Mouse (Mus musculus) NIH3T3 (cell line): ENCODE measurements at regions not wholly inside any gene's neighbourhood (a gene's known extent, or its start where the extent isn't known, plus 50 kb on each side); places are given as distances from the start of the nearest gene placed in this dataset.

Experiments
- DNase-seq: peaks from one replicate; pipeline ENCODE4 v3.0.0-alpha.2; 2012; ENCODE audit warnings: low read depth

DNA sequence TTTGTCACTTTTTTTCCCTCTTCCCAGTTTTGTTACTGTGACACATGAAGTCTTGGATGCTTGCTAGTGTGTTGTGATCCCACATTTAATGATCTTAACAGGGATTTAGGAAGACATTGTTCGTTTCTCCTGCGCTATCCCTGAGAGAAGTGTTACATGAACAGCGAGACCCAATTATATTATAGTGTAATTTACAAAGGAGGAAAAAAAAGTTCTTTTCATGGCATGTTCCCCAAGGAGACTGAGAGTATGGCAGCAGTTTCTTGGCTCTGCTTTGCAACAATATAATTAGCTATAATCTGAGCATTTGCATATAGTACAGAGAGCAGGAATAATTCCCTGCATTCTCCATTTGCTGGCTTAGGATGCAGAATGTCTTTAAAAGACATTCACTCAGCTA, 168.6 kb downstream of the Insc start:
- no peak for DNase-seq

DNA sequence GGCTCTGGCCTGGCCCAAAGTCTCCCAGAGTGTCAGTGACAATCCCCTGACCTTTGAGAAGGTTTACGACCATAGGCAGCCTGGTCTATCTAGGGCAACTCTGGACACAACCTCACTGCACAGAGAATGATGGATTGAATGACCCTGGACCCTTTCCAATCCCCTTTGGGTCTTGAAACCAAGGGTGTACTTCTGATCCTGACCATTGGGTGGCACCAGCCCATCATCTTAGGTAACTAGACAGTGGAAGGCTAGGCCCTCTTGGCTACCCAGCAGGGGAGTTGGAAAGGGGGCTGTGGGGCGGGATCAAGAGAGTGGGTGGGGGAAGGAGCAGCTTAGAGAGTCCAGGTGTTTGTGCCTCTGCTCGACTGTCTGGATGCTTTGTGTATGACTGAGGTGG, 178.7 kb downstream of the Insc start:
- peak; percentile 25 for DNase-seq

DNA sequence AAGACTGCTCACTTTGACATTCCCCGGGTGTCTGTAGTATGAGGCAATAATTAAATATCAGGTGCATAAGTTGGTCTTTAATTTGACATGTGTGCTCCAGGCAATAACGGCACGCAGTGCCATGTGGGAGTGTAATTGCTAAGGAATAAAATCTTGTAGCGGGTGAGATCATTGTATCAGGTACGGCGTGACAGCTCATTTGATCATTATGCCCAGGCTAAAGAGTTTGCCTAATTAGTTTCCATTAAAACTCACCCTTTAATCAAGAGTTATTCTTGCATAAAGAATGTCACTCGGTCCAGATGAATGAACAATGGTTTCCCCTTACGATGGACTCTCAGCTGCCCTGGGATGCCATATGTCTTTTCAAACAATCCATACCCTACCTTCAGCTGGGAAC, 190.4 kb downstream of the Insc start:
- DNase-seq: no peak

DNA sequence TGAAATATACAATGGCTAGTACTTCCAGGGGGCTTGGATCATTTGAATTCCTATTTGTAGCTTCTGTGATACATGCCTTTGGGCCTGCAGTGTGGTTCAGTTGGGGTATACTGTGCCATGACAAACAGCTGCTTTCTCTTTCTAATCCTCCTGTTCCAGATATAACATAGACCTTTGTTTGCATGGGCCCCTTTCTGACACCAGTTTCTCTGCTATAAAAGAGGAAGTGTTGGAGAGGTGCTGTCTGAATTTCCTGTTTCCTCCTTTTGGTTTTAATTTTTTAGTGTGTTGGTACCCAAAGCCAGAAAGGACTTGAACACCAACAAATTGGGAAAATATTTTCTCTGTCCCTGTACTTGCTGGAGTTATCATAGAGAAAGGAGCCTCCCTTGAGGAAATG, 207.3 kb downstream of the Insc start:
- no peak for DNase-seq

DNA sequence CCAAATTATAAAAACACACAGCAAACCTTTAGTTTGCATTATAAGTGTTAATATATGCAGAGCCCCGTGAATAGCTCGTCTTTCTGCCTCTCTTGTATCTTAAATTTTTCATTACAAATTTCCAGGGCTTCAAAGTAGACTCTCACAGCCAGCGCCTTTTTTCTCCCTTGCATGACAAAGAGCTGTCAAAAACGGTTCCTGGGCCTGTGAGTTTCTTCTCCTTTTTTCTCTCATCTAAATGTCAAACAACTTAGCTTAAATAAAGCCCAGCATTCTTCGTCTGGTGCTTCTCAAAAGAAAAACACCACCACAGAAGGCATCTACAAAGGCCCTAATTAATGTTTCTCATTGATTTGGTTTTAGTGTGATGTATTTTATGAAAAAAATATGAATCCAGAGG, 219.7 kb downstream of the Insc start:
- no peak for DNase-seq

DNA sequence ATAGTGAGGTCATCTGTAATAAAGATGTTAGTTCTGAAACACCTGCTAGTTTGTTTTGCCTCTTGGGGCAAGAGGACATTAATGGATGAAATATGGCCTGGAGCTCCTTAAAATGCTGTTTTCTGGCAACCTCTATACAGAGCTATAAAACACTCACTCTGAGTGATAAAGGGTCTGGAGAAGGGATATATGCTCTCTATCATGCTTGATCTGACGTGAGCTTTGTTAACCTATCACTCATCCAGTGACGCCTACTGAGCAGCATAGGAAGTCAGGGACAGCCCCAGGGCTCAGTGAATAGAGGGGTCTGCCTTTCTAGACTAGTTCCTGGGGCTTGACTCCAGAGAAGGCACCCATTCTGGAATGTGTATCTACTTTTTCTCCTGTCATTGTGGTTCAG, 222.4 kb downstream of the Insc start:
- DNase-seq: no peak

DNA sequence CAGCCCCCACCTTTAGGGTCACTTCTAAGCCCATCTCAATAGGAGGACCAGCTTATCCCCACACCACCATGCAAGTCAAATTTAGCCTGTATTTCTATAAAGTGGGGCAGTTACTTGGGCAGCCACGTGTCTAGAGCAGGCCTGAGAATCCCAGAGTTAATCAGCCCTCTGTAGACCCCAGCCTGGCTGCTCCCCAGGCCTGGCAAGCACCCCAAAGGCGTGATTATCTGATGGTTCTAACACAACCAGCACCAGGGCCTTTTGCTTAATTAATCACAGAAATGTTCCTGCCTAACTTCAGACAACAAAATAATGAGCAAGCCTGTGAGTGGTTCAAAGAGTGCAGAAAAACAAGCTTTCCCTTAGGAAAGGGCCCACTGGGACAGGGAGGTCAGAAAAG, 243.0 kb downstream of the Insc start:
- no peak for DNase-seq

DNA sequence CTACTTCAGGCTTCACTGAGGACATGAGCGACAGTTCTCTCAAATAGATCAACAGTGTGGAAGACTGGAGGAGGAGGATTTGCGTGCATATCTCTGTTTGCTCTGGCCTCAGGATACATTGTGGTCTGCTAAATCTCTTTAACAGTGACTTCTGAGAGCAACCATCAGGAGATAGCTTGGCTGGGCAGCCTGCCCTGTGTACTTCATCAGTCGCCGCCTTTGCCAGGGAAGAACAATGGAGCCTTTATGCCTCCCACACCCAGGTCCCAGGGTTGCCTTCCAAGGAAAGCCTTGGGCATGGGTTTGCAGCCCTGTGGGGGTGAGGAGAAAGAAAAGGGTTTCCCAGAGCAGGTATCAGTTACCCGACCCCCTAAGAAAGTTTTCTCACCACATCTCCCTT, 247.8 kb downstream of the Insc start:
- no peak for DNase-seq

DNA sequence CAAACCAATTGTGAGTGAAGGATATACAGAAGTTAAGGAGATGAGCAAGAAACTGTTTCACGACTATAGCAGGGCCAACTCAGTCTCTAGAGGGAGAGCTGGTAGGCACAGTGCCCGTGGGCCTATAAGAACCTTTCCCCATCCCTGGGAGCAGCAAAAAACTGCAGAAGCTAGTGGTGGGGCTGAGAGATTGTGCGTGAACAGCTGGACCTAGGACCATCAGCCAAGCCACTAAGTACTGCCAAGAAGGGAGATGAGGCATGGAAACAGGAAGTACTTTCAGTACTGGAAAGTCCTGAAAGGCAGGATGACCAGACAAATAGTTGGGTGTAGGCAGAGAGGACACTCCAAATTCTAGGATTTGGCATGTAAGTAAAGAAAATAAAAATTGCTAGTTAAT, 248.9 kb downstream of the Insc start:
- no peak for DNase-seq

DNA sequence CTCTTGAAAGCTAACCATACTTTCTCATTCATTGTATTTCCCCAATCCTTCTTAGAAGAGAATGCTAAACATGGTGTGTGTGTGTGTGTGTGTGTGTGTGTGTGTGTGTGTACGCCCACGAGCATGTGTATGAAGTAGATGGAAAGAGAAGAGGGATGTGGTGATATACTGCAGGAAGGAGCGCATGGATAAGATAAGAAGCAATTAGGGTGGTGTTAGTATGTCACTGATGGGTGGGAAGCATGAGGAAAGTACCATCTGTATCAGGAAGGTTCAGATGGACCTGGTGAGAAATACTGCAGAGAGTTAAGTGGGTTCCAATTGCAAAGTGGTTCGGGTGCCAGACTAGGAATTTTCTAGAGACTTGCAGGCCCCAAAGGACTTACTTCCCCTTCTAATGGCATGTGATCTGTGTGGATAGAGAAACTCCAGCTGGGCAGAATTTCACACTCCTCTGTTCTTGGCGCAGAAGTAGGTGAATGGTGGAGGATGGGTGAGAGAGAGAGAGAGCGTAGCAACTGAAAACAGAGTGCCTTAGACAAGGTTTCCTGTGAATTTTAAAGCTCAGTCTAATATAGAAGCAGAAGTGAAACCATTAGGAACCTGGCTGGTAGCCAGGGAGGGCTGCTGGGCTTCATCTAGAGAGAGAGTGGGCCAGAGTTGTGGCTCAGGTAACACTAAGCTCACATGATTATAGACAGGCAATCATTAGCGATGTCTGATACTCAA, 257.5 kb downstream of the Insc start:
- peak; percentile 2 for DNase-seq

DNA sequence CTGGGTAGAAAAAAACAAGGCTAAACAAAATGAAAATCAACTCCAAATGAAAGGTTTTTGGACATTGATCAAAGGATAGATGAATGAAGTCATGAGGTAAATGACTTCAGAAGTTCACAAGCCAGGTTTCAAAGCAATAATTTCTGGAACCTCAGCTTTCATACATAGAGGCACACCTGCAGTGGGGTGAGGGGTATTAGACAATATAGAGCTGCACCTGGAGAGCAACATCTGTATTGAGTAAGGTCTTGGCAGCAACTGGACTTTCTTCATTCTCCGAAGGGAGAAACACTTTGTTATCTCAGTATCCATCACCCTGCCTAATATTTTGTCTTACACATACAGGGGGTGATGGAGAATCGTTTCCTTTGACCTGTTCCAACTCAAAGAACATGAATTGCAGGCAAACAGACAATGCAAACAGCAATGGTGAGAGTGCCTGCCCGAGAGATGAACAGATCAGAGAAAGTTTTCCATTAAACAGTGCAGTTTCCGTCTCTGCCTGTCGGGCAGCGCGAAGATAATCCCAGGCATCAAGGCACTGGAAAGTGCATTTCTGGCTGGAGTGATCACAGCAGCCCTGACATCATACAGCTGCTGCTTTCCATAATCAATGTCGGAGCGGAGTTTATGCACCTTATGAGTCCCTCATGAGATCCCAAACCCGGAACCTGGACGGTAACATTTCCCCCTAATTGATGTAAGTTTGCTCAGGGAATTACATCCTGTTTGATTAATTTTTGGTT, 270.9 kb downstream of the Insc start:
- DNase-seq: no peak

DNA sequence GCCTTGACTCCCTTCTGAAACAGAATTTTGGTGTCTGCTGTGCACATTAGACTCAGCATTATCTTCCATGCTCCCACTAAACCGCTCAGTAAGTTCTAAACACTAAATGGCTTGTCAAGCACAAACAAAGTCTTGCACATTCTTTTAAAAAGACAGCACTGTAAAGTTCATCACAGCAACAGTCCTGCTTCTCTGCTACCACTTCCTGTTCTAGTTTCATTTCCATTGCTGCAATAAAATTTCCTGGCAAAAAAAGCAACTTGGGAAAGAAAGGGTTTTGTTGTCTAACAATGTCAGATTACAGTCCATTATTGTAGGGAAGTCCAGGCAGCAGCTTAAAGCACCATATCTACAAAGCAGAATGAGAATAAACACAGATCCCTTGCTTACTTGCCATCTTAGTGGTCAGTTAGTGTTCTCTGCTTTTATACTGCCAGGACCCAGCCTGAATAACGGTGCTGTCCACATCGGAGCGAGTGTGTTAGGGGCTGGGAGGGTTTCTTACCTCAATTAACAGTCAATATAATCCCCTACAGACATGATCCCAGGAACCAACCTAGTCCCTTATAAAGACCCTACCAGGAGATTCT, 276.0 kb downstream of the Insc start:
- DNase-seq: no peak

DNA sequence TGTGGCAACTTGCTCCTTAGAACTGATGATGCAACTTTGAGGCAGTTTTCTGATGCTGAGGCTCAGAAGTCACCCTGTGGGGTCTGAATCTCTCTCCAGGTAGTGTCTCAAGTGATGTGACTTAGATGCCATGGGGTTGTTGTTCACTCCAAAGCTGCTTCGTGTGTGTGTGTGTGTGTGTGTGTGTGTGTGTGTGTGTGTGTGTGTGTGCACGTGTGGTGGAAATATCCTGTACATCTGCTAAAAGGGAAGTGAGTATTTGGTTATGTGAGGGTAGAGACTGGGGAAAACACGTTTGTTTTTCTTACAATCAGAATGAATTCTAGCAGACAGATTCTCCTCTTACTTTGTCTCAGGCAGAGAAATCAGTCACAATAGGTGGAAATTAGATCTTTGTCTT, 276.5 kb downstream of the Insc start:
- DNase-seq: no peak

DNA sequence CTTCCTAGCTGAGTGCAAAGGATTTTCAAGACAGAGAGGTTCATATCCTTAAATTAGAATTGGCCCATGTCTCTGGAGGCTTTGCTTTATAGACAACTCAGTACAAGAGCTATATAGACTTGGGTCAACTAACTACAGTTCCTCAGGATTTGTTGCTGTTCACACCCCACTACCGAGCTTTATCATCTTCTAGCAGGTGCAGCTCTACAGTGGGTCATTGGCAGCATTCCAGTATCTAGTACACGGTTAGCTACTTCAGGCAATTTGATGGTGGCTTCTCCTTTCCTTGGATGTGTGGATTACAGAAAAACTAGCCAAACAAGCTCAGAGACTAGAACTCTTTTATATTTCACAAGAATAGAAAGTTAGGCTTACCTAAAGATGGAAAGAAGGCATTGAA, 282.3 kb downstream of the Insc start:
- no peak for DNase-seq

DNA sequence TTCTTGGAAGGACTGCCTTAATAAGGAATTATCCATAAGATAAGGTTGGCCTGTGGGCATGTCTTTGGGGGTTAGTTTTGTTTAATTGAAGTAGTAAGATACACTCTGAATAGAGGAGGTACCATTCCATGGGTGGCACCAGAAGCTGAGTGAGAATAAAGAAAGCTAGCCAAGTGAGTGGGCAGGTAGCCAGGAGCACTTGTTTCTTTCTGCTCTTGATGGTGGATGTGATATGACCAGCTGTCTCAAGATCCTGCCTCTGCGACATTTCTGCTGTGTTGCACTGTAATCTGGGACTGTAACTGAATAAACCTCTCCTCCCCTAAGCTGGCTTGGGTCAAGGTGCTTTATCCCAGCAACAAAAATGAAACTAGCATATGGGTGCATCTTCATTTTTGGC, 284.2 kb downstream of the Insc start:
- no peak for DNase-seq

DNA sequence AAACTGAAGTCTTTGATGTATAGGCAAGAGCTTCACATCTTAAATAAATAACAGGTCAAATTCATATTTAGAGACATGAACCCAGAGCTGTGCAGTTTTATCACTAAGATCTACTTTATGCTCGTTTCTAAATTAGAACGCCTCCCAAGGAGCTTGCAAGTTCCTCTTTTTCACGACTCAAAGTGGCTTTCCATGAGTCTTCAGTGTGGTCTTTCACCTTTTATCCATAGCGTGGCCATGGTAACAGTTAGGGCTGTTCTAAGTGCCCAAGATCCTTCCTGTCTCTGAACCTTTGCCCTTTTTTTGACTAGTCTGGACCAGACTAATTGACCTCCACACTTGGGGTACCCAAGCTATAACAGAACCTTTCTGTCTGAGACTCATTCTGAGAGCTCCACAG, 290.5 kb downstream of the Insc start:
- DNase-seq: no peak

DNA sequence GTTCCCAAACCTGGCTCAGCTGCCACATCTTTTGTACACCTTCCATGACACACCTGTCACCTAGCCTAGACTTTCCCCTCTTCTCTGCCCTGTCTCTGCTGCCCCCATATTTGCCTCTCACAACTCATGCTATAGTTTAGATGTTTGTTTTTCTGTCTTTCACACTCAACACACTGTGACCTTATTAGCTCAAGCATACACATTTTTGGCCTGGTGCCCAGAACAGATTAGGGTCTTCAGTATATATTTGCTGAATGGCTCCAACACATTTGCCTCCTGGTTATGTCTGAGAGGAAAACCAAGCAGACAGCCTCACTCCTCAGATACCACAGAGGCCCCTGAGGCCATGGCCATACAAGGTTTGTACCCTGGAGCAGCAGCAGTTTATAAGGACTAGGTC, 312.0 kb downstream of the Insc start:
- DNase-seq: no peak

DNA sequence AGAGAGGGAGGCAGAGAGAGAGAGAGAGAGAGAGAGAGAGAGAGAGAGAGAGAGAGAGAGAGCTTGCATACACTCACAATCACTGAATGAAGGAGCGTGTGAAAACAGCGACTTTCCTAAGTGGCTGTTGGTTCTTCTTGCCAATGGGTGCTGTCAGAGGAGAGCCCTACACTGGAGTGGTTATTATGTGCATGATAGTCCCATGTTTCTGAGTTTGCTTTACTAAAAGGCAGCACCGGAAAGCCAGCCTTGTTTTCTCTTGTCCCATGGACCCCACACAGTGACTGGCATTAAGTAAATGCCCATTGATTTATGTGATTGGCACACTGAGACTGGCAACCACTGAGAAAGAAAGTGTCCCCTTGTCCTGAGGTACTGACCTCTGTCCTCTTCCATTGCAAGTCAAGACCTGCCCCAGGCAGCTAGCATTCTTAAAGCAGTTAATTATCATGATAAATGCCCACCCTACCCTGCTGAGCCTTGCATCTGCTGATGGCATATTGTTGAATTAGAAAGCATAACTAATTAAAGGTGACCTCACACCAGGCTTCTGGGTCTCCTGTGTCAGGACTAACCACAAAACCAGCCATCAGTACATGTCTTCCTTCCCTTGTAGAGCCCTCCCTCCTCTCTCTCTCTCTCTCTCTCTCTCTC, 313.6 kb downstream of the Insc start:
- DNase-seq: no peak

DNA sequence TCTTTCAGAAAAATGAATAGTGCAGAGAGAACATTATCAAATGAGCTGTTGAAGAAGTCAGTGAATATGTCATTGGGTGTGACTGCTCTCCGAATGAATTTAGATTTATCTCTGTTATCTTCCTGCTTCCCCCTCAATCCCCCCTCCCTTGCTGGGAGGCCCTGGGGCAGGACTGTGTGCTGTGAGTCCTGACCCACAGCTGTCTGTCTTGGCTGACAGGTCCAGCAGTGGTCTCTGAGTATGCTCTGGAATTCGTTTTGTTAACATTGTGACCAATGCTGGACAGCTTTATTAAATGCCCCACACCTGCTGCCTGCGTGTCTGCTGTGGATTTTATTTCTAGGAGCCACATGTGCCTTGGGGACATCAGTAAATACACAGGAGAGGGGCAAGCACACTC, 314.2 kb downstream of the Insc start:
- DNase-seq: no peak

DNA sequence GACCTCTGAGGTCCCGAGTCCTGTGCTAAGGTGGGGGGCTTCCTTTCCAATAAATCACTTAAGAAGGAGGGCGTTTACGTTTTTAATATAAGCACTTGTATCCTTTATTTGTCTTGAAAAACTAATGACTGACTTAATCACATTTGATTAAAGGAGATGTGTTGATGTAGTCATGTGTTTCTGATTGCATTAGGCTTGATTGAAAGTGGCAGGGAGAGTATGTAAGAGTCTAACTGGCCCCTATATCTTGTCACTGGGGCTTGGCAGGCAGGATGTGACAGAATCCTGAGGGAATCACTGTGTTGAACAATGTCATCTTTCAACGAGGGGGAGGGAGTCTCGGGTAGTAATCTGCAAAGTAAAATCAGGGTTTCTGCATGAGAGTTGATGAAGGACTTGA, 316.7 kb downstream of the Insc start:
- DNase-seq: no peak

DNA sequence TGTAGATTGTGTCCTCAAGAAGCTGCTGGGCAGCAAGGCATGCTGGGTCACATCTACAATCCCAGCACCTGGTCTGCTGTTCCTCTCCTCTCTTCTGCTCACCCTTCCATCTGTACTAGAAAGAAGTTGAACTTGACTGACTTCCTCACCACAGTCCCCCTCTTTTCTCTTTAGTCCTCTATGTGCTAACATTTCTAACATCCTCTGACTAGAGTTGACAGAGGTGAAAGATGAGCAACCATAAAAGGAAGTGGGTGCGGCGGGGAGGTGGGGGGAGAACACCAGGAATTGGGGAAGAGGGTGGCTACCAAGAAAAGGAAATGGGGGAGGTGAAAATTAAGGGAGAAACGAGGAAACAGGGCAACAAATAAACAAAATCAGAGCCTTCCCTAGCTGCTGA, 319.3 kb downstream of the Insc start:
- no peak for DNase-seq

DNA sequence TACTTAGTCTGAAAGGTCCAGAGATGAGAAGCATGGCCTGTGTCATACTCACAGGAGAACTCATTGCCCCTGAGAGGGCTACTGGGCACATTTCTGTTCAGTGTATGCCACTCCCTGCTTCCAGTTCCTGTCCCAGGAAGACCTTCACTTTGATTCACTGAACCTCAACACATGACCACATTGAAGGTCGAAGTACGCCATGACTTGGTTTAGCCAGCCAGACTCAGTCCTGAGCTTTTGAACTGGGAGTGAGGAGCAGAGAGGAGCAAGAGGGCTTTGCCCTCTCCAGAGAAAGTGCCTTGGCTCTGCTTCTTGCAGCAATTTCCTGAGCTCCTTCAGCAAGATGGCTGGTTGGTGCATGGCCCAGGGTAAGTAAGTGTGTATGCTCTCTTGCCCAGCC, 324.1 kb downstream of the Insc start:
- no peak for DNase-seq

DNA sequence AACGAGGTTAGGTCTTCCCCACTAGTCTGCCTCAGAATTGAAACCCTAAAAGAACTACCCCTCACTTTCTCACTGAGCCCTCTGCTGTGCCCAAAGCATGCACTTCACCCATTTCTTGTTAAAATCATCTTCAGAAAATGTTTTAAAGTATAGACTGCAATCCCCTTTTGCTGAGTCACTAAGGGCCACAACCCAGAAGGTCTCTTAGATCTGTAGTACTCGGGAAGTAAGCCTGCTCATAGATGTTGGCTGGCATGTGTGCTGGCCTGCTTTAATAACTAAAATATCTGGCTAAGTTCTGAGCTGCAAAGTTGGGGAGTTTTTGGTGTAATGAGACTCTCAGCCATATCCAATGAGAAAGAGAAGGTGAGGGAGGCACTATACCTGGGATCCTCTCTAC, 329.9 kb downstream of the Insc start:
- no peak for DNase-seq
